Mouse (Mus musculus): ENCODE data around the gene Clip4. TPM values are rescaled to one million over a fixed set of nuclear protein-coding genes. Genes with fewer than 3 reads are reported as not detected.

The Clip4 gene
- polyA plus RNA-seq, 2 experiments: 0.14 to 0.17 TPM

GRCm38 (mm10) chr17:71872976-71873375, 104.7 kb downstream of the Clip4 start:
- H3K4me1 ChIP-seq (replicated peaks; ENCODE audit: control insufficient read depth in 2 of 2, insufficient read depth in 2 of 2, low read length in 1 of 2): no peaks in the 10 kb centered on the region
- TF ChIP-seq EP300 (IDR thresholded peaks at IDR 0.05; ENCODE audit: low read depth) (no peak), CTCF (IDR thresholded peaks at IDR 0.05; ENCODE audit: low read depth) (peak; percentile 78)
- H3K4me3 ChIP-seq (ENCODE audit: insufficient read depth in 1 of 2, low read depth in 2 of 2, low read length in 2 of 2): no peak overlapping the region
- H3K27me3 ChIP-seq (ENCODE audit: control insufficient read depth, insufficient read depth, low read length): peaks cover 8% of the 10 kb centered on the region
- H3K36me3 ChIP-seq (replicated peaks; ENCODE audit: control insufficient read depth, insufficient read depth, low read depth): no peaks in the 10 kb centered on the region
- H3K4me2 ChIP-seq (ENCODE audit: low read depth): no peak overlapping the region
- WGBS (ENCODE audit: insufficient replicate concordance): 42% methylated on average over 5 of the region's 5 CpGs
- DNase-seq (ENCODE audit: low read depth in 3 of 3, low spot score in 3 of 3): peak in 2 of 3 experiments; percentile 2 to 7
- ATAC-seq (ENCODE audit: insufficient read depth): no peak
- H3K27ac ChIP-seq: no peak overlapping the region
- no peaks in the 10 kb centered on the region for H3K9me3 ChIP-seq (ENCODE audit: control insufficient read depth, low read length)
- no peak overlapping the region for H3K9ac ChIP-seq (replicated peaks)

- no peaks in the 10 kb centered on the region for H3K36me3 ChIP-seq (replicated peaks; ENCODE audit: control insufficient read depth, insufficient read depth, low read depth)
- H3K4me3 ChIP-seq (ENCODE audit: insufficient read depth in 1 of 2, low read depth in 2 of 2, low read length in 2 of 2): no peak overlapping the region
- no peaks in the 10 kb centered on the region for H3K9me3 ChIP-seq (ENCODE audit: control insufficient read depth, low read length)
- H3K27ac ChIP-seq: no peak overlapping the region
- peak; percentile 11 to 31 (median 22) for DNase-seq (ENCODE audit: low read depth in 3 of 3, low spot score in 3 of 3)
- no peak overlapping the region for H3K4me2 ChIP-seq (ENCODE audit: low read depth)
- H3K27me3 ChIP-seq (ENCODE audit: control insufficient read depth, insufficient read depth, low read length): peaks cover 8% of the 10 kb centered on the region
- H3K4me1 ChIP-seq (replicated peaks; ENCODE audit: control insufficient read depth in 2 of 2, insufficient read depth in 2 of 2, low read length in 1 of 2): no peaks in the 10 kb centered on the region
- no peak overlapping the region for H3K9ac ChIP-seq (replicated peaks)
- no peak for ATAC-seq (ENCODE audit: insufficient read depth)
- WGBS (ENCODE audit: insufficient replicate concordance): 31% methylated on average over 6 of the region's 6 CpGs
- TF ChIP-seq EP300 (IDR thresholded peaks at IDR 0.05; ENCODE audit: low read depth) (no peak), CTCF (IDR thresholded peaks at IDR 0.05; ENCODE audit: low read depth) (peak; percentile 83)
Measured at GRCm38 (mm10) chr17:71874077-71874476, 105.8 kb downstream of the Clip4 start.

DNA sequence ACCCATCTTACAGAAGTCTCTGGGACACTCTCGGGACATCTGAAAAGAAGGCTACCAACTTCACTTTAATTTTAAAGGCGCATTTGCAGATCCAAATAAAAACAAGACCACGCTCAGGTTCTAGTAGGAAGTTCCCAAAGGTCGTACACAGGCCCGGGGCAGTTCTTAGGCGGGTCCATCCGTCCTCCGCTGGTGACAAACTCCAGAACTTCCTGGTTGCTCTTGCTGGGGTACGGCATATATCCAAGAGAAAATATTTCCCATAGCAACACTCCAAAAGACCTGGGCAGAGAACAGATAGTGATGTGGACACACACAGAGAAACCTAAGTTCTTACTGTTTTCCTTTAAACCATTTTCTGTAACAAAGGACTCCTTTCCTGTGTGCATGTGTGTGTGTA, 106.5 kb downstream of the Clip4 start:
- DNase-seq (ENCODE audit: low read depth in 3 of 3, low spot score in 3 of 3) (no peak), ATAC-seq (ENCODE audit: insufficient read depth) (no peak)
- Histone ChIP-seq H3K9me3 (ENCODE audit: control insufficient read depth, low read length) (no peaks in the 10 kb centered on the region), H3K4me3 (ENCODE audit: insufficient read depth in 1 of 2, low read depth in 2 of 2, low read length in 2 of 2) (no peak overlapping the region), H3K4me2 (ENCODE audit: low read depth) (no peak overlapping the region), H3K9ac (replicated peaks) (no peak overlapping the region), H3K4me1 (replicated peaks; ENCODE audit: control insufficient read depth in 2 of 2, insufficient read depth in 2 of 2, low read length in 1 of 2) (no peaks in the 10 kb centered on the region), H3K27ac (no peak overlapping the region), H3K27me3 (ENCODE audit: control insufficient read depth, insufficient read depth, low read length) (peaks cover 1% of the 10 kb centered on the region), H3K36me3 (replicated peaks; ENCODE audit: control insufficient read depth, insufficient read depth, low read depth) (no peaks in the 10 kb centered on the region)
- TF ChIP-seq EP300 (IDR thresholded peaks at IDR 0.05; ENCODE audit: low read depth): no peak
- TF ChIP-seq CTCF (IDR thresholded peaks at IDR 0.05; ENCODE audit: low read depth): no peak
- 70% methylated on average over 9 of the region's 9 CpGs for whole genome bisulfite sequencing (ENCODE audit: insufficient replicate concordance)

GRCm38 (mm10) chr17:71875492-71875891, 107.2 kb downstream of the Clip4 start:
- H3K4me1 ChIP-seq (replicated peaks; ENCODE audit: control insufficient read depth in 2 of 2, insufficient read depth in 2 of 2, low read length in 1 of 2): no peaks in the 10 kb centered on the region
- H3K9ac ChIP-seq (replicated peaks): no peak overlapping the region
- H3K4me3 ChIP-seq (ENCODE audit: insufficient read depth in 1 of 2, low read depth in 2 of 2, low read length in 2 of 2): no peak overlapping the region
- ATAC-seq (ENCODE audit: insufficient read depth) (no peak), DNase-seq (ENCODE audit: low read depth in 3 of 3, low spot score in 3 of 3) (no peak)
- H3K36me3 ChIP-seq (replicated peaks; ENCODE audit: control insufficient read depth, insufficient read depth, low read depth): no peaks in the 10 kb centered on the region
- H3K27ac ChIP-seq: no peak overlapping the region
- H3K9me3 ChIP-seq (ENCODE audit: control insufficient read depth, low read length): no peaks in the 10 kb centered on the region
- H3K4me2 ChIP-seq (ENCODE audit: low read depth): no peak overlapping the region
- TF ChIP-seq CTCF (IDR thresholded peaks at IDR 0.05; ENCODE audit: low read depth) (no peak), EP300 (IDR thresholded peaks at IDR 0.05; ENCODE audit: low read depth) (no peak)
- WGBS (ENCODE audit: insufficient replicate concordance): 65% methylated on average over 7 of the region's 7 CpGs
- H3K27me3 ChIP-seq (ENCODE audit: control insufficient read depth, insufficient read depth, low read length): no peaks in the 10 kb centered on the region

DNA sequence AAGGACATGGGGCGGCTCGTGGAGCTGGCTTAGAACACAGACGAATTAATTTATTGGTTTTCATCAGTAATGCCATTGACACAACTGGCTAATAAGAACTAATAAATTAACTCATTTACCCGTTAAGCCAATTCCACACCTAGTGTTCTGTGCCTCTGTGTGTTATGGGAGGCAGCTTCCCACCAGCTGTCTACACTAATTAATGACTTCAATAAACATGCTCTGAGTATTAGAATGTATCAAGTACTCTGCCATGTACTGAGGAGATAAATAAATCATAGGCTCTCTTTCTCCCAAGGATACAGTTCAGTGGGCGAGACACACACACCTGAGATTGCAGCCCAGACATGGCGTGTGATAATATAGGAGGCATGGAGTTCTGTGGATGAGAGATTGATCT, 113.1 kb downstream of the Clip4 start:
- Histone ChIP-seq H3K4me1 (replicated peaks; ENCODE audit: control insufficient read depth in 2 of 2, insufficient read depth in 2 of 2, low read length in 1 of 2) (no peaks in the 10 kb centered on the region), H3K4me2 (ENCODE audit: low read depth) (no peak overlapping the region), H3K36me3 (replicated peaks; ENCODE audit: control insufficient read depth, insufficient read depth, low read depth) (no peaks in the 10 kb centered on the region), H3K27ac (no peak overlapping the region), H3K9me3 (ENCODE audit: control insufficient read depth, low read length) (no peaks in the 10 kb centered on the region), H3K27me3 (ENCODE audit: control insufficient read depth, insufficient read depth, low read length) (no peaks in the 10 kb centered on the region), H3K4me3 (ENCODE audit: insufficient read depth in 1 of 2, low read depth in 2 of 2, low read length in 2 of 2) (no peak overlapping the region), H3K9ac (replicated peaks) (no peak overlapping the region)
- no peak for TF ChIP-seq CTCF (IDR thresholded peaks at IDR 0.05; ENCODE audit: low read depth)
- no peak for TF ChIP-seq EP300 (IDR thresholded peaks at IDR 0.05; ENCODE audit: low read depth)
- DNase-seq (ENCODE audit: low read depth in 3 of 3, low spot score in 3 of 3) (no peak), ATAC-seq (ENCODE audit: insufficient read depth) (no peak)
- WGBS (ENCODE audit: insufficient replicate concordance): 68% methylated on average over 6 of the region's 6 CpGs

Measured in liver, embryonic 14.5 days (tissue).